ENCODE assay signal across 8 mouse cellular contexts in genomic region chr7:100536804-100537518, GRCm38 (mm10). TPM values are rescaled to one million over a fixed set of nuclear protein-coding genes. Genes with fewer than 3 reads are reported as not detected.
DNase-seq lines count a peak whose midpoint lies in the region; ATAC-seq lines count a peak whose summit lies in the region.

Gene Coa4 (plus strand): TSS chr7:100537071.

- H3K27ac ChIP-seq in brown adipose tissue, adult 24 weeks (replicated peaks; ENCODE audit: low read depth, low read length), result peak within 1 kb of the TSS; percentile 83
- H3K27ac ChIP-seq in heart, embryonic 13.5 days (replicated peaks), result peak within 1 kb of the TSS; percentile 82
- peak within 1 kb of the TSS; percentile 78 for H3K27ac ChIP-seq in liver, embryonic 12.5 days
- H3K27ac ChIP-seq in stomach, embryonic 15.5 days, result peak within 1 kb of the TSS; percentile 93

- WGBS in heart, embryonic 13.5 days, result under 1% methylated on average over 33 of the region's 33 CpGs
- WGBS in liver, embryonic 12.5 days (ENCODE audit: insufficient replicate concordance), result under 1% methylated on average over 33 of the region's 33 CpGs
- under 1% methylated on average over 33 of the region's 33 CpGs for WGBS in stomach, embryonic 15.5 days

- no peaks in the 10 kb centered on the region for H3K27me3 ChIP-seq in heart, embryonic 13.5 days (replicated peaks)
- H3K27me3 ChIP-seq in liver, embryonic 12.5 days (replicated peaks), result no peaks in the 10 kb centered on the region
- no peaks in the 10 kb centered on the region for H3K27me3 ChIP-seq in stomach, embryonic 15.5 days (replicated peaks)

- peak within 1 kb of the TSS; percentile 82 for H3K4me2 ChIP-seq in heart, embryonic 13.5 days
- peak within 1 kb of the TSS; percentile 79 for H3K4me2 ChIP-seq in liver, embryonic 12.5 days
- H3K4me2 ChIP-seq in stomach, embryonic 15.5 days, result peak within 1 kb of the TSS; percentile 58

- H3K9me3 ChIP-seq in heart, embryonic 13.5 days, result no peaks in the 10 kb centered on the region
- H3K9me3 ChIP-seq in liver, embryonic 12.5 days (replicated peaks), result no peaks in the 10 kb centered on the region
- no peaks in the 10 kb centered on the region for H3K9me3 ChIP-seq in stomach, embryonic 15.5 days

- 0 out of 2 replicates have a peak, but pooled peaks cover 2% of the 10 kb centered on the region for H3K4me1 ChIP-seq in brown adipose tissue, adult 24 weeks (ENCODE audit: control insufficient read depth, insufficient read depth, insufficient read length, low read length)
- peaks cover 12% of the 10 kb centered on the region for H3K4me1 ChIP-seq in heart, embryonic 13.5 days
- peaks cover 20% of the 10 kb centered on the region for H3K4me1 ChIP-seq in liver, embryonic 12.5 days
- H3K4me1 ChIP-seq in stomach, embryonic 15.5 days, result peaks cover 9% of the 10 kb centered on the region; the same call in 1 of the 2 replicates

- peak within 1 kb of the TSS; percentile 91 for H3K4me3 ChIP-seq in brown adipose tissue, adult 24 weeks (ENCODE audit: insufficient read depth, low read depth, low read length)
- H3K4me3 ChIP-seq in heart, embryonic 13.5 days, result peak within 1 kb of the TSS; percentile 65
- peak within 1 kb of the TSS; percentile 73 for H3K4me3 ChIP-seq in liver, embryonic 12.5 days
- H3K4me3 ChIP-seq in stomach, embryonic 15.5 days (replicated peaks), result peak within 1 kb of the TSS; percentile 79

- peaks cover 21% of the 10 kb centered on the region for H3K36me3 ChIP-seq in heart, embryonic 13.5 days
- H3K36me3 ChIP-seq in liver, embryonic 12.5 days, result peaks cover 22% of the 10 kb centered on the region
- peaks cover 18% of the 10 kb centered on the region for H3K36me3 ChIP-seq in stomach, embryonic 15.5 days

- peak; percentile 95 for DNase-seq in CD4-positive, CD25-positive, alpha-beta regulatory T cell, adult 2 months (ENCODE audit: low read depth, low spot score)
- DNase-seq in fat pad, adult 2 months (ENCODE audit: extremely low read depth, low read depth, low spot score), result peak; percentile 54
- peak; percentile 90 for DNase-seq in kidney, postnatal 10 days
- DNase-seq in natural killer cell, adult 2 months (ENCODE audit: low spot score in 2 of 2), result peak; percentile 67 to 82

- H3K9ac ChIP-seq in heart, embryonic 13.5 days, result peak within 1 kb of the TSS; percentile 84
- peak within 1 kb of the TSS; percentile 77 for H3K9ac ChIP-seq in liver, embryonic 12.5 days
- H3K9ac ChIP-seq in stomach, embryonic 15.5 days, result peak within 1 kb of the TSS; percentile 76

- ATAC-seq in heart, embryonic 13.5 days (ENCODE audit: extremely low read depth, insufficient number of reproducible peaks, low FRiP score, low TSS enrichment), result peak; percentile 95
- ATAC-seq in liver, embryonic 12.5 days, result peak; percentile 99
- ATAC-seq in stomach, embryonic 15.5 days (ENCODE audit: insufficient read depth, low FRiP score, low read depth), result peak; percentile 99

RNA-seq across cellular contexts. Expression of gene Coa4, which starts in this region (rescaled TPM):
- polyA plus RNA-seq in brown adipose tissue, adult 24 weeks (2012; ENCODE audit: insufficient read depth, insufficient read length, missing spikeins), result 6.4 and 11.6 TPM in 2 replicates
- polyA plus RNA-seq in heart, embryonic 13.5 days (2015; fragmentation: Nextera tagmentation; extraction: Ambion mirVana), result 23.0 and 23.1 TPM in 2 replicates
- polyA plus RNA-seq in liver, embryonic 12.5 days (2016; fragmentation: Nextera tagmentation; extraction: Ambion mirVana), result 15.1 and 18.1 TPM in 2 replicates
- 31.5 and 32.7 TPM in 2 replicates for polyA plus RNA-seq in stomach, embryonic 15.5 days (2015; fragmentation: Nextera tagmentation; extraction: Ambion mirVana)

Comparison
In these comparisons a context has a peak if more than half of its experiments do, and no peak if none do; other contexts are left out.
1. Peak in every context shown above with its lines: DNase-seq, ATAC-seq, H3K4me3 ChIP-seq and H3K27ac ChIP-seq.